Mouse (Mus musculus): ENCODE measurements around the gene Chaf1b. TPM values are rescaled to one million over a fixed set of nuclear protein-coding genes. Genes with fewer than 3 reads are reported as not detected.
A peak's percentile ranks its signal among the peaks of the same experiment; 100 is the strongest.

Gene Chaf1b
- polyA plus RNA-seq, 1 experiment from 2014 or later, result 136 TPM

DNA sequence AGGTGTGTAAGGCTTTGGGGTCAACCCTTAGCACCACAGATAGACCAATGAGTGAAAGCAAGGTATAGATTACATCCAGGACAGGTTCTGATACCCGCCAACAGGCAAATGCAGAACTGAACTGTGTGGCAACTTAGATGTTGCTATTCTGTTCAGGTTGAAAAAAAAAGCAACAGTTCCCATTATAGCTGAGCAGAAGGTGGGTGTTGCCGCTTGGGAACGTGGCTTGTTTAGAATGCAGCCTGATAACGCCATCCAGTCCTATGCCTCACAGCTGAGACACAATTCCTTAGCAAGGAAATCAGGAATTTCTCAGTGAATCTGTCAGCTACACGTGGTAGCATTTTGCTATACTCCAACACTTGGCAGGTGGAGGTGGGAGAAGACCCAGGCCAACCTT is 9.6 kb downstream of the Chaf1b start:
- WGBS, result 95% methylated on average over 5 of the region's 5 CpGs
- peaks cover 91% of the 10 kb centered on the region for H3K36me3 ChIP-seq

GRCm38 (mm10) chr16:93903027-93903426 is 19.3 kb downstream of the Chaf1b start:
- Histone ChIP-seq H3K36me3 (peaks cover 95% of the 10 kb centered on the region), H3K9me3 (replicated peaks) (no peaks in the 10 kb centered on the region), H3K27me3 (ENCODE audit: low read depth, poor library complexity, severe bottlenecking) (no peaks in the 10 kb centered on the region), H3K27ac (replicated peaks) (no peak overlapping the region), H3K4me3 (no peak overlapping the region), H3K4me1 (no peaks in the 10 kb centered on the region)
- DNase-seq (ENCODE audit: low spot score), result no peak
- WGBS, result 79% methylated on average over 6 of the region's 6 CpGs

More for the DNA sequence above, 9.6 kb downstream of the Chaf1b start:
- no peak overlapping the region for H3K27ac ChIP-seq (replicated peaks)
- no peaks in the 10 kb centered on the region for H3K4me1 ChIP-seq
- H3K9me3 ChIP-seq (replicated peaks), result no peaks in the 10 kb centered on the region
- H3K27me3 ChIP-seq (ENCODE audit: low read depth, poor library complexity, severe bottlenecking), result no peaks in the 10 kb centered on the region
- DNase-seq (ENCODE audit: low spot score), result no peak
- H3K4me3 ChIP-seq, result no peak overlapping the region

DNA sequence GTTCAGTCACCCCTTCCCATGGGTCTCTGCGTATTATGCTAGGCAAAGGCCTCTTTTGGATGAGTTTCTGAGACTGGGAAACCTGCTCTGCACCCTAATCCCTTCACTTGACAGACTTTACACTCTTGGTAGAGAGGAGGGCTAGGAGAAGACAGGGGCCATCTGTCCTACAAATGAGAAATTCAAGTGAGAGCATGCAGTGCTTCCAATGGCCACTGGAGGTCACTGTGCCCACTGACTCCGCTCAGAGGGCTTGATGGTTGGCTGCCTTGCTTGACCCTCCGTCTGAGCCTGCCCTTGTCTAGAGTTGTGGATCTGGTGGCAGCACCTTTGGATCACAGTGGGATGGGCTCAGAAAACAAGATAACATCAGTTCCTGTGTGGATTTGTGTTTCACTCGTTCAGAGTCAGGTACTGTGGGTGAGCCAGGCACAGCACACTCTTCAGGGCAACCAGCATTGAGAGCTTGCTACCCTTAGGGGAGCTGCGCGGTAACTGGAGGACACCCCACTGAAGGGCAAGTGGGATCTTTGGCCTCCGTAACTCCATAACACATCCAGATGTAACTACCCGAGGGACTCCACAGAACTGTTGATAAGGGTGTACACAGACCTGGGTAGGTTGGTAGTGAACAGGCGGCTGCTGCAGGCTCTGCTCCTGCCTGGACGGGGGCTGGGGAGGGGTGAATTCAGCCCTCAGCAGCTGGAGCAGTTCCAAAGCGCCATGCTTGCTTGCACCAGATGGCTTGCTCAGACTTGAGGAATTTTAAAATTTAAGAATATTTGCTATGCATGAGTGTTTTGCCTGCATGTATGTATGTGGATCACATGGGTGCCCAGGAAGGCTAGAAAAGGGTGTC is 22.7 kb downstream of the Chaf1b start:
- no peak overlapping the region for H3K4me3 ChIP-seq
- peaks cover 6% of the 10 kb centered on the region for H3K4me1 ChIP-seq
- peaks cover 62% of the 10 kb centered on the region for H3K36me3 ChIP-seq
- H3K27ac ChIP-seq (replicated peaks), result 0 out of 2 replicates have a peak overlapping the region, but pooled peaks have one; percentile 13
- 69% methylated on average over 11 of the region's 11 CpGs for WGBS
- H3K27me3 ChIP-seq (ENCODE audit: low read depth, poor library complexity, severe bottlenecking), result no peaks in the 10 kb centered on the region
- no peaks in the 10 kb centered on the region for H3K9me3 ChIP-seq (replicated peaks)
- peak; percentile 70 for DNase-seq (ENCODE audit: low spot score)

DNA sequence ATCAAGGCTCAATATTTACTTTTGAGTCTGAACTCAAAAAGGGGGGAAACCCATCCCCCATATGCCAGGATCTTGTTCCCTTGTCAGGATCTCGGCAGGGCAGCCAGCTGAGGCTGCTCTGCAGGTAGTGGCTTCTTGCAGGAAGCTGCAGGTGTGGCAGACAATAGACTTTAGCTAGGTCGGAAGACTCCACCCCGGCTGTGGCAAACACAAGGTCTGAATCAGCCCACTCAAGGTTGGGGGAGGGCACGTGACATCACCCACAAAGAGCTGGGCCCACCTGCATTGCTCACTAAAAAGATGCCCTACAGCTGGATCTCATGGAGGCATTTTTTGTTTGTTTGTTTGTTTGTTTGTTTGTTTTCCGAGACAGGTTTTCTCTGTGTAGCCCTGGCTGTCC is 24.1 kb downstream of the Chaf1b start:
- Histone ChIP-seq H3K36me3 (peaks cover 48% of the 10 kb centered on the region), H3K4me1 (peaks cover 7% of the 10 kb centered on the region), H3K27ac (replicated peaks) (no peak overlapping the region), H3K27me3 (ENCODE audit: low read depth, poor library complexity, severe bottlenecking) (no peaks in the 10 kb centered on the region), H3K9me3 (replicated peaks) (no peaks in the 10 kb centered on the region), H3K4me3 (no peak overlapping the region)
- 86% methylated on average over 5 of the region's 5 CpGs for WGBS
- DNase-seq (ENCODE audit: low spot score), result no peak

DNA sequence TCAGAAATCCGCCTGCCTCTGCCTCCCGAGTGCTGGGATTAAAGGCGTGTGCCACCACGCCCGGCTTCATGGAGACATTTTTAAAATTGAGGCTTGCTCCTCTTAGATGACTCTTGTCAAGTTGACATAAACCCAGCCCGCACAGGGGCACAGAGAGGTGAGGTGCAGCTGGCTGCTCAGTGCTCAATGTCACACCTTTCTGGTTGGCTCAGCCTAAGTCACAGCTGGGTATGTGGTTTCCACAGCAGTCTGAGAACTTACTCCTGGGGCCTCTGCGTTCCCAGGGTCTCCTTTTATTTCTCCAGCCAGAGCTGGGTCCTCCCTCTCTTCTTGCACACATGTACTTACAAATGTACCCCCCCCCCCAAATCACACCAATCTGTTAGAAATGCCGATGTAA is 24.5 kb downstream of the Chaf1b start:
- WGBS, result 94% methylated on average over 8 of the region's 8 CpGs
- no peak for DNase-seq (ENCODE audit: low spot score)
- H3K27me3 ChIP-seq (ENCODE audit: low read depth, poor library complexity, severe bottlenecking), result no peaks in the 10 kb centered on the region

DNA sequence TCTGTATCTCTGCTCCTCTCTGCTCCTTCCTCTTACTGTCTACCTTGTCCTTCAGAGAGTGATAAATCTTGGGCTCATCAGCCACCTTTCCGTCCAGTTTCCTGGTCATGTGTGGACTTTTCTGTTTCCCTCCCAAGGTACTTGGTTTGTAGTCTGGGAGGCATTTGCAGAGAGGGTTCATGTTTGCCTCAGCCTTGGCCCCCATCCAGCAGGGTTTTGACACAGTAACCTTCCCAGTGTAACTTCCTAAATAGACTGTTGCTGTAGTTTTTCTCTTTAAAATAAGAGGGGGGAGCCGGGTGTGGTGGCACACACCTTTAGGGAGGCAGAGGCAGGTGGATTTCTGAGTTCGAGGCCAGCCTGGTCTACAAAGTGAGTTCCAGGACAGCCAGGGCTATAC is 26.2 kb downstream of the Chaf1b start:
- H3K27ac ChIP-seq (replicated peaks), result no peak overlapping the region
- no peak overlapping the region for H3K4me3 ChIP-seq
- no peaks in the 10 kb centered on the region for H3K27me3 ChIP-seq (ENCODE audit: low read depth, poor library complexity, severe bottlenecking)
- H3K4me1 ChIP-seq, result peaks cover 7% of the 10 kb centered on the region
- no peak for DNase-seq (ENCODE audit: low spot score)
- H3K9me3 ChIP-seq (replicated peaks), result no peaks in the 10 kb centered on the region
- peaks cover 28% of the 10 kb centered on the region for H3K36me3 ChIP-seq
- WGBS, result 88% methylated on average over 3 of the region's 3 CpGs

More for the DNA sequence above, 24.5 kb downstream of the Chaf1b start:
- Histone ChIP-seq H3K27ac (replicated peaks) (no peak overlapping the region), H3K36me3 (peaks cover 44% of the 10 kb centered on the region), H3K9me3 (replicated peaks) (no peaks in the 10 kb centered on the region), H3K4me3 (no peak overlapping the region), H3K4me1 (peaks cover 7% of the 10 kb centered on the region)

DNA sequence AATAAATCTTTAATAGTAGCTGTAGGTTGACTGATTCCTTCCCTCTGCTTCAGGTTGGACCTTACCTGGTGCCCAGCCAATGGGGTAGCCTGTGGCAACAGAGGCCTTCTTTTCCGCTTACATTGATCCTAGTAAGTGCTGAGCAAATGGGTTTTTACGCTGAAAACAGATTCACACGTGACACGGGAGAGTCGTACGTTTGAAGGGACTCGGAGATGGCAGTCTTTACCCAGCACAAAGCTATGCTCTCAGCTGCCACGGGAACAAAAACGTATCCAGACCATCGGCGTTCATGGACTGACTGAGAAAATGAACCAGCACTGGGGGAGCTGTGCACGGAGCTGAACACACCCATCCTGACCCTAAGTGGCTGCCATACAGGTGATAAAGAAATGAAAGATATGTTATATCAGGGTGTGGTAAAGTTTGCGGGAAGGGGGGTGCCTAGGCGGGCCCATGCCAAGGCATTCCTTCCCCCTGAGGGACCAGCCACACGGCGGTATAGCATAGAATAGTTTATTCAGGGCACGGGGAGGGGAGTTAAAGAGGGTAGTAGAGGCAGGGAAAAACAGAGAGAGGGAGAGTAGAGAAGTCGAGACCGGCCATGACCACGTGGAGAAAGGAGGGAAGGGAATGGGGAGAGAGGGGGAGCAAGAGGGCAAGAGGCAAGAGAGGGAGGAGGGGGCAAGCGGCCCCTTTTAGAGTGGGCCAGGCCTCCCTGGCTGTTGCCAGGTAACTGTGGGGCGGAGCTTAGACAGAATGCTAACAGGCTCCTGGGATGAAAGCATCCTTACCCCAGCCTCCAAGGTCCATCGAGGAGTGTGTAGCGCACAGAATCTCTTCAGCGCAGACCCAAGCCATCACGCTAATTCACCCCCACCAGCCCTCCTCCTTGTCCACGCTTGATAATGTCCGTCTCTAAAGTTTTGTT is 27.3 kb downstream of the Chaf1b start:
- Histone ChIP-seq H3K36me3 (peaks cover 18% of the 10 kb centered on the region), H3K27me3 (ENCODE audit: low read depth, poor library complexity, severe bottlenecking) (no peaks in the 10 kb centered on the region), H3K27ac (replicated peaks) (no peak overlapping the region), H3K9me3 (replicated peaks) (no peaks in the 10 kb centered on the region), H3K4me3 (no peak overlapping the region), H3K4me1 (peaks cover 7% of the 10 kb centered on the region)
- no peak for DNase-seq (ENCODE audit: low spot score)
- WGBS, result 71% methylated on average over 28 of the region's 28 CpGs

GRCm38 (mm10) chr16:93912158-93912557 is 28.5 kb downstream of the Chaf1b start:
- Histone ChIP-seq H3K27ac (replicated peaks) (no peak overlapping the region), H3K9me3 (replicated peaks) (no peaks in the 10 kb centered on the region), H3K4me1 (peaks cover 7% of the 10 kb centered on the region), H3K27me3 (ENCODE audit: low read depth, poor library complexity, severe bottlenecking) (no peaks in the 10 kb centered on the region), H3K36me3 (peaks cover 7% of the 10 kb centered on the region), H3K4me3 (no peak overlapping the region)
- 89% methylated on average over 5 of the region's 5 CpGs for WGBS
- DNase-seq (ENCODE audit: low spot score), result no peak

DNA sequence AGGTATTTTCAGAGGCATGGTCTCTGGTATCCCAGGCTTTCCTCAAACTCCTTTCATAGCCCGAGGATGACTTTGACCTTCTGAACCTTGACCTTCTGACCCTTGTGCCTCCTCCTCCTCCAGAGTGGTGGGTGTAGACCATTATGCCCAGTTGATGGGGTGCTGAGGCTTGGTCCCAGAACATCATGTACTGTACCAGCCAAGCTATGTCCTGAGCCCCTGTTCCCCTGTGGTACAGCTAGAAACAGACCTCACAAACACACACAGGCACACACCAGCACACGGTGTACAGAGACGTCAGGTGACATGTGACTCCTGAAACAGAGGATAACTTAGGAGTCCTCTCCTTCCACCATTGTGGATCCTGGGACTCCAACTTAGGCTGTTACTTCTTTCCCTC is 29.1 kb downstream of the Chaf1b start:
- Histone ChIP-seq H3K4me1 (peaks cover 7% of the 10 kb centered on the region), H3K4me3 (no peak overlapping the region), H3K9me3 (replicated peaks) (no peaks in the 10 kb centered on the region), H3K27ac (replicated peaks) (no peak overlapping the region), H3K27me3 (ENCODE audit: low read depth, poor library complexity, severe bottlenecking) (no peaks in the 10 kb centered on the region), H3K36me3 (0 out of 2 replicates have a peak, but pooled peaks cover under 1% of the 10 kb centered on the region)
- DNase-seq (ENCODE audit: low spot score), result no peak
- 79% methylated on average over 3 of the region's 3 CpGs for WGBS

- no peaks in the 10 kb centered on the region for H3K9me3 ChIP-seq (replicated peaks)
- no peaks in the 10 kb centered on the region for H3K27me3 ChIP-seq (ENCODE audit: low read depth, poor library complexity, severe bottlenecking)
- H3K4me1 ChIP-seq, result peaks cover 12% of the 10 kb centered on the region
- no peak overlapping the region for H3K27ac ChIP-seq (replicated peaks)
- no peaks in the 10 kb centered on the region for H3K36me3 ChIP-seq
- DNase-seq (ENCODE audit: low spot score), result no peak
- no peak overlapping the region for H3K4me3 ChIP-seq
- WGBS, result 84% methylated on average over 10 of the region's 10 CpGs
These were observed 30.3 kb downstream of the Chaf1b start for GRCm38 (mm10) chr16:93913881-93914576.

- Histone ChIP-seq H3K36me3 (no peaks in the 10 kb centered on the region), H3K4me1 (peaks cover 12% of the 10 kb centered on the region), H3K4me3 (no peak overlapping the region), H3K27me3 (ENCODE audit: low read depth, poor library complexity, severe bottlenecking) (peaks cover 8% of the 10 kb centered on the region; the same call in 1 of the 2 replicates), H3K27ac (replicated peaks) (no peak overlapping the region), H3K9me3 (replicated peaks) (no peaks in the 10 kb centered on the region)
- WGBS, result 41% methylated on average over 8 of the region's 10 CpGs
- peak; percentile 44 for DNase-seq (ENCODE audit: low spot score)
These were observed 31.7 kb downstream of the Chaf1b start for GRCm38 (mm10) chr16:93915338-93915849.

Measured in midbrain, embryonic 10.5 days (tissue).